Mouse (Mus musculus) limb, embryonic 11.5 days (tissue): ENCODE measurements around the gene B4galnt1. TPM values are rescaled to one million over a fixed set of nuclear protein-coding genes. Genes with fewer than 3 reads are reported as not detected.

Experiments
- ATAC-seq: fragments of 200-750 bp; cut with Nextera tagmentation; 2 replicates; pipeline ENCODE4 v1.8.0; 2017; ENCODE audit warnings: low read depth; ENCODE audit not compliant: insufficient number of reproducible peaks, low FRiP score, low TSS enrichment
- DNase-seq: peaks from one replicate; pipeline ENCODE4 v3.0.0-alpha.2; 2015; ENCODE audit warnings: low spot score
- H3K27ac ChIP-seq: fragments of 300-500 bp; sonication (generic); replicated peaks from 2 replicates; pipeline ENCODE4 v1.5.1; 2014; ENCODE audit warnings: low read depth, mild to moderate bottlenecking, low read length
- H3K27me3 ChIP-seq: fragments of 300-500 bp; sonication (generic); 2 replicates; pipeline ENCODE4 v1.6.1; 2014; ENCODE audit warnings: mild to moderate bottlenecking, low read length, mixed read lengths; ENCODE audit not compliant: control insufficient read depth, insufficient read depth
- H3K36me3 ChIP-seq: fragments of 300-500 bp; sonication (generic); 2 replicates; pipeline ENCODE4 v1.6.1; 2014; ENCODE audit warnings: mild to moderate bottlenecking, low read length, moderate library complexity, mixed read lengths; ENCODE audit not compliant: control insufficient read depth, insufficient read depth
- H3K4me1 ChIP-seq: fragments of 300-500 bp; sonication (generic); 2 replicates; pipeline ENCODE4 v1.6.1; 2014; ENCODE audit warnings: low read length, mixed read lengths; ENCODE audit not compliant: control insufficient read depth, insufficient read depth
- H3K4me2 ChIP-seq: fragments of 300-500 bp; sonication (generic); 2 replicates; pipeline ENCODE4 v1.6.1; 2014; ENCODE audit warnings: low read depth, mild to moderate bottlenecking, moderate library complexity; ENCODE audit not compliant: severe bottlenecking
- H3K4me3 ChIP-seq: fragments of 300-500 bp; sonication (generic); 2 replicates; pipeline ENCODE4 v1.5.1; 2014; ENCODE audit warnings: low read depth, low read length
- H3K9ac ChIP-seq: fragments of 300-500 bp; sonication (generic); 2 replicates; pipeline ENCODE4 v1.6.1; 2014; ENCODE audit warnings: mild to moderate bottlenecking, low read length
- H3K9me3 ChIP-seq: fragments of 300-500 bp; sonication (generic); 2 replicates; pipeline ENCODE4 v1.6.1; 2016; ENCODE audit warnings: low read length; ENCODE audit not compliant: control insufficient read depth
- WGBS: fragments of 180-500 bp; shearing (Covaris S2); extraction: QIAGEN DNeasy Blood & Tissue Kit; methylation state at CpG from one replicate; pipeline ENCODE4 v1.1.7; 2014; 5-methylcytosine and 5-hydroxymethylcytosine counted together
- polyA plus RNA-seq: library from polyadenylated mRNA; unstranded; fragments of >200 nt; fragmentation: Nextera tagmentation; extraction: Ambion mirVana; gene quantifications from 2 replicates; pipeline ENCODE4 v1.2.1, GENCODE M21; 2014

The B4galnt1 gene
- polyA plus RNA-seq, 1 experiment from 2014 or later: 3.4 TPM

DNA sequence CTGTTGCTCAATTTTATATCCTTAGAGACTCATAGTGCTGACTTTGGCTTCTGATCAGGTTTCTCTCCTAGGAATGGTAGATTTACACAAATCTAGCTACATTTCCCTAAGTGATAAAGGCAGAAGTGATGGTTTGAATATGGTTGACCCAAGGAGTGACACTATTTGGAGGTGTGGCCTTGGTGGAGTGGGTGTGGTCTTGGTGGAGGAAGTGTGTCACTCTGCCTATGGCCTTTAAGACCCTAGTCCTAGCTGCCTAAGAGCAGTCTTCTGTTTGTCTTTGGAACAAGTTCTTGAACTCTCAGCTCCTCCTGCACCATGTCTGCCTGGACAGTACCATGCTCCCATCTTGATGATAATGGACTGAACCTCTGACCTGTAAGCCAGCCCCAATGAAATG is 52.2 kb downstream of the B4galnt1 start:
- no peak overlapping the region for H3K4me2 ChIP-seq
- H3K27me3 ChIP-seq: no peaks in the 10 kb centered on the region
- H3K36me3 ChIP-seq: no peaks in the 10 kb centered on the region
- no peak for DNase-seq
- no peaks in the 10 kb centered on the region for H3K9me3 ChIP-seq
- H3K9ac ChIP-seq: no peak overlapping the region
- no peak overlapping the region for H3K4me3 ChIP-seq
- no peaks in the 10 kb centered on the region for H3K4me1 ChIP-seq
- no peak for ATAC-seq
- H3K27ac ChIP-seq: no peak overlapping the region

DNA sequence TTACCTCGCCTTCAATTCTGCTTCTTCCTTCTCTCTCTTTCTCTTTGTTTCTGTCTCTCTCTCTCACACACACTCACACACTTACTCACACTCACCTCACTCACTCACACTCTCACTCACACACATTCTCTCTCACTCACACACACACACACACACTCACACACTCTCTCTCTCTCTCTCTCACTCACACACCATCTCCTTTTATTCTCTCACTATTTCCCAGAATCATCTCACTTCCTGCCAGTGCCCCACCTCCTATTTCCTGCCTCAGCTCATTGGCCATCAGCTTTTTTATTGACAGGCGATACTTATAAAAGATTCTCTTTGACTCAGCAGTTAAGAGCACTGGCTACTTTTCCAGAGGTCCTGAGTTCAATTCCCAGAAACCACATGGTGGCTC is 53.3 kb downstream of the B4galnt1 start:
- ATAC-seq: no peak
- H3K4me2 ChIP-seq: no peak overlapping the region
- H3K4me3 ChIP-seq: no peak overlapping the region
- H3K4me1 ChIP-seq: no peaks in the 10 kb centered on the region
- H3K36me3 ChIP-seq: no peaks in the 10 kb centered on the region
- no peaks in the 10 kb centered on the region for H3K9me3 ChIP-seq
- no peaks in the 10 kb centered on the region for H3K27me3 ChIP-seq
- WGBS: 86% methylated on average over 2 of the region's 2 CpGs
- H3K27ac ChIP-seq: no peak overlapping the region
- DNase-seq: no peak
- H3K9ac ChIP-seq: no peak overlapping the region

Other genes with a start within 250 kb of the B4galnt1 start
- gene Ctdsp2, start 186.5 kb upstream of the B4galnt1 start, polyA plus RNA-seq: 77.3 and 84.9 TPM in 2 replicates
- gene Avil, start 164.5 kb upstream of the B4galnt1 start, polyA plus RNA-seq: 0.07 and 0.16 TPM in 2 replicates
- 87.4 and 91.8 TPM in 2 replicates for gene Tsfm, start 134.4 kb upstream of the B4galnt1 start, polyA plus RNA-seq
- gene Mettl1, start 123.8 kb upstream of the B4galnt1 start, polyA plus RNA-seq: 47.6 and 50.4 TPM in 2 replicates
- 0.19 and 0.31 TPM in 2 replicates for gene Eef1akmt3, start 123.7 kb upstream of the B4galnt1 start, polyA plus RNA-seq
- gene Cyp27b1, start 117.0 kb upstream of the B4galnt1 start, polyA plus RNA-seq: not detected in 2 replicates
- gene March9, start 105.0 kb upstream of the B4galnt1 start, polyA plus RNA-seq: 1.2 and 1.6 TPM in 2 replicates
- gene Cdk4, start 101.7 kb upstream of the B4galnt1 start, polyA plus RNA-seq: 2,988 and 3,194 TPM in 2 replicates
- gene Tspan31, start 95.0 kb upstream of the B4galnt1 start, polyA plus RNA-seq: 123 and 134 TPM in 2 replicates
- 0.05 and 0.06 TPM in 2 replicates for gene Agap2, start 89.9 kb upstream of the B4galnt1 start, polyA plus RNA-seq
- gene Os9, start 44.1 kb upstream of the B4galnt1 start, polyA plus RNA-seq: 29.5 and 32.7 TPM in 2 replicates
- gene Slc26a10, start 15.4 kb downstream of the B4galnt1 start, polyA plus RNA-seq: 2.7 and 4.1 TPM in 2 replicates
- gene Arhgef25, start 24.9 kb downstream of the B4galnt1 start, polyA plus RNA-seq: 37.2 and 40.3 TPM in 2 replicates
- gene Dtx3, start 30.5 kb downstream of the B4galnt1 start, polyA plus RNA-seq: 138 TPM in 2 replicates
- gene Pip4k2c, start 46.4 kb downstream of the B4galnt1 start, polyA plus RNA-seq: 17.8 and 20.3 TPM in 2 replicates
- gene Kif5a, start 98.1 kb downstream of the B4galnt1 start, polyA plus RNA-seq: 2.1 and 3.8 TPM in 2 replicates
- gene Dctn2, start 101.1 kb downstream of the B4galnt1 start, polyA plus RNA-seq: 160 and 170 TPM in 2 replicates
- 17.0 and 17.2 TPM in 2 replicates for gene Mbd6, start 123.8 kb downstream of the B4galnt1 start, polyA plus RNA-seq
- 167 and 170 TPM in 2 replicates for gene Mars, start 146.6 kb downstream of the B4galnt1 start, polyA plus RNA-seq
- 5.3 and 5.5 TPM in 2 replicates for gene Arhgap9, start 156.7 kb downstream of the B4galnt1 start, polyA plus RNA-seq
- 8.5 and 11.2 TPM in 2 replicates for gene Gli1, start 176.7 kb downstream of the B4galnt1 start, polyA plus RNA-seq
- gene Inhbe, start 189.2 kb downstream of the B4galnt1 start, polyA plus RNA-seq: 0.03 and 0.15 TPM in 2 replicates
- gene Inhbc, start 205.2 kb downstream of the B4galnt1 start, polyA plus RNA-seq: 0.15 TPM in 1 of 2 replicates, not detected in the other
- 35.8 and 45.7 TPM in 2 replicates for gene R3hdm2, start 215.1 kb downstream of the B4galnt1 start, polyA plus RNA-seq